Mouse (Mus musculus) central nervous system, embryonic 18 days (tissue): ENCODE data around the gene Maz. TPM values are rescaled to one million over a fixed set of nuclear protein-coding genes. Genes with fewer than 3 reads are reported as not detected.

ENCODE experiments used
- polyA plus RNA-seq: library from polyadenylated mRNA; depleted of rRNA; stranded (reverse); fragments of >200 nt; gene quantifications from 2 replicates; pipeline ENCODE4 v1.2.3, GENCODE M21; 2012; rRNA removed

Gene Maz
- polyA plus RNA-seq: 223 and 252 TPM in 2 replicates

DNA sequence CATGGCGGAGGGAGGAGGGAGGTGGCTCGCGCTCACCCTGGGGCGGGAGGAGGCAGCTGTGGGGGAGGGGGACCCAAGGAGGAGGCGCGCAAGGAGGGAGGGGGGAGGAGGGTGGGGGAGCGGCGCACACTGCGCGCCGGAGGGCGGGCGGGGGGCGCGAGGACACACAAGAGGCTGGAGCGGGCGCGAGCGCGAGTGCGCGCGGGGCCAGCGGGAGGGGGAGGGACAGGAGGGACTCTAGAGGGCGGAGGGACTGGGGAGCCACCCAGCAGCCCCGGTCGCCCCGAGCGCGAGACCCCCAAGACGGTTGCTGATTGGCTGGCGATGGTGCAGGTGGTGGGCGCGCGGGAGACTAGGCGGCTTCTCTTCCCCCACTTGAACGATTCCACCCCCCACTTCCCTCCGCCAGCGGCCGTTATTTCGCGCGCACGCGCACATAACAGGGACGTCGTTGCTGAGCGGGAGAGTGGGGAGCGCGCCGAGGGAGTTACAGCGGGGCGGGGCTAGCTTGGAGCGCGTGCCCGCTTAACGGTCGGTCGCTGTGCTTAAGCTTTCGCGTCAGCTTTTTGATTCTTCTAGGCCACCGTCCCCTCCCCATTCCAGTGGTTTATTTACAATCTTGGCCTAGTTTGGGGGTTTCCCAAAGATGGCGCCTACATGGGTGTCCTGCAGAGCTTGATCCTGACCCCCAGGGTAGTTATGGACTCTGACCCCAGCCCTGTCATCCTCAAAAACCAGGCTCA is at the start of gene Maz:
Maz (minus strand) TSS at position 54 of the 743 bp plus-strand sequence.

DNA sequence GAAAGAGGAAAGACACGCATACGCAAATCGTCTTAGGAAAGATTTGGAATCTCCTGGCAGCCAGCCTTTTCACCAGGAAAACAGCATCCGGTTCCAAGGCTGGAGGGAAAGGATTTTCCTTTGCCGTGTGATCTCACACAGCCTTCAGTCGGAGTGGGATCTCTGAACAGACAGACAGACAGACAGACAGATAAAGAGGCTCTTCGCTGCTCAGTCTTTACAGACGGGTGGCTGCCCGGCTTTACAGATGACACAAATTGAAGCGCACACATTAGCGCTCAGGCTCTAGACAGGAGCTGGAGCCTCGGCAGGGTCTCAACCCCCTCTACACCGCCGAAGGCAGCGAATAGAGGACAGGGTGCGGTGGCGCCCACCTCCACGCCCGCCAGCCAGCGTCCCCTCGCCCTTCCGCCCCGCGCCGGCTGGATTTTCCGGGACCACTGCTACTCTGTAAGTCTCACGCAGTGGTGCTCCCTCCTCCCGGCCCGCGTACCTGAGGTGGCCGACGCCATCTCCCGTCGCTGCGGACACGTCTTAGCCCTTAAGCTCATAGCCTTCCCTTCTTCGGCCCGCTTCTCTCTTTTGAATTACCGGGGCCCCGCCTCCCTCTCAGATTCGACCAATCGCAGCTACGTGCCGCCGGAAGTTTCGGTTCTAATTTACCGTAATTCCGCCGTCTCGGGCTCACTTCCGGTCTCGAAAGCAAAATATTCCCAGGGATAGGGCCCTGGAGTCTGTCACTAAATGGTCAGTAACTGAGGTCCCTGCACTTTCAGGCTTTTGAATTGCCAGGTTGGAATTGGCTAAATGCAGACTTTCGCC is 15.2 kb upstream of the Maz start, which contains the start of gene Kif22:
Kif22 (minus strand) TSS at position 621 of the 822 bp plus-strand sequence.

DNA sequence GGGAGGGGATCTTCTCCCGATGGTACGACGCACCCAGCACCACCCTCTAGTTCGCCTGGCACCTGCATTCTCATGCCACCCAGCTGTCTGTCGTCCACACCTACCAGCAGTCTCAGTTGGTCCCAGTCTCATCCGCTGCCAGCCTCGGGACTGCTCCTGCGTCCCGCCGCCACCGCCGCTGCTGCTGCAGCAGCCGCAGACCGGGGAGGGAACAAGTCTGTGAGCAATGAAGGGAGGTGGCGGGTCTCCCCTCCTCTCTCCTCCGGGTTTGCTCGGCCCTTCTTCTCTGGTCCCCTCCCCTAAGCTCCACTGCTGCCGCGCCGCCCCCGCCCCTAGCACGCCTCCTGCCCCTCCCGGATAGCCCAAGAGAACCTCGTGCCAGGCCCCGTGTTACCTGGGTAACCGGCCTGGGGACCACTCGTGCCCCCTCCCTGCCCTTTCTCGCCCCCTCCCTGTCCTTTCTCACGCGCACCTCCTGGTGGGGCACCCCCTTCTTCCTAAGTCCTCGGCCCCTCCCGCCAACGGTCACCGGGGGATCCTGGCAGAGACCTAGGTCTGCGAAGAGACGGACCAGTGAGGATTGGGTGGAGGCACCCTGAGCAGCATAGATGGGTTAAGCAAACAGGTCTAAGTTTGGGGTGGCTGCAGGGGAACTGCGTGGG is 5.8 kb downstream of the Maz start, which contains the start of the genes Gm42742 and Prrt2:
Gm42742 (minus strand) TSS at position 197 of the 662 bp plus-strand sequence.
Prrt2 (minus strand) TSS at position 311 of the 662 bp plus-strand sequence.

DNA sequence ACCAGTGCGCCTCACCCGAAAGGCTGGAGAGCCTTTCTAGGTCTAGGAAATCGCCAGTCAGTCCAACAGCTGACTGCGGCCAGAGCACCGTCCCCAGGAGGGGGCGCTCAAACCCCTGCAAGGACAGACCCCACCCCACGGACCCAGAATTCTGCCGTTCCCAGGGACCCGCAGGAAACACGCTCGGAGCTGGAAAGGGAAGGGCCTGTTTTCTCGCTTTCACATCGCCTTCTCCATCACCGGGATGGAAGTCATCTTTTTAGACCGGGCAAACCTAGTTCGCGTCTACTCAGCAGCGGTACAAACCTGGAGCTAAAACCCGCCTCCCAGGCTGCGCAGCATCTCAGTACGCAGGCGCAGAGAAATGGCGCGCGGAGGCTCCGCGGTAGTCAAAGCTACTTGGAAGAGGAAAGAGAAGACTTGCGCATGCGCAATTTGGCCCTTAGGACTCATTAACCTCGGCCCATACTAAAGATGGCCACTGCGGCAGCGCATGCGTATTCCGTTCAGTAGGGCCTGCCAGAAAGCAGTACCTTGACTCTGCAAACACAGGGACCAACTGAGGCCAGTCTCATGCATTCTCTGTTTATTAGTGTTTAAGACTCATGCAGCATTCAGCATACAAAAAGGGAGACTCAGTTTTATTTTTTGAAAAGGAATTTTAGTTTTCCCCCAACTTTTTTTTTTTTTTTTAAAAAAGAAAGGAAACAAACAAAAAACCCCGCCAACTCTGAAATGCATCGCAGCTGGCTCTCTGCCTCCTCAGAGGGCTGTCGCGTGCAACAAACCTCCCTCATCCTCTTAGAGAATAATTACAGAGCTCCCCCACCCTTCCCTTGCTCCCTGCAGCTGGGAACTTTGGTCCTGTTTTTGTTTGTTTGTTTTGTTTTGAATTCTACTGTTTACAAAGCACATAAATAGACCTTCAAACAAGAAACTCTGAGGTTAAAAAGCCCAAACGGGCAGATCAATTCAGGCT is 9.6 kb downstream of the Maz start, which contains the start of gene Pagr1a:
Pagr1a (minus strand) TSS at position 382 of the 979 bp plus-strand sequence.

DNA sequence TGATC is 10.6 kb downstream of the Maz start, which contains the start of gene Pagr1b:
Pagr1b (minus strand) TSS at position 4 of the 5 bp plus-strand sequence.

DNA sequence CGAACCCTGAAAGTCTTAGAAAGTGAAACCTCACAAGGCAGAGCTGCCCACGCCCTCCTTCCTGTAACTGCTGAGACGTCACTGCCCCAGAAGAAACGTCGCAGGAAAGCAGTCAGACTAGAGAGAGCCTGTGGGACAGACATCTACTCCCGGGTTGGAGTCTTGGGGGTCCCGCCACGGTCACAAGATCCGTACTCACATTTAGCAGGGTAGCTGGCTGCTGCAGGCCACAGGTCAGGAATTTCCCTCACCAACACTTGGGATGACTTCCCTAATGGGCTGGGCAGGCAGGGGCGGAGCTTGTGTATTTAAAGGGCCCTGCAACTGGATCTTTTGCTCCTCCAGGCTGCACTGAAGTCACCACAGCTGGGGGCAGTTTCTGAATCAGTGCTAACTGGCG is 12.5 kb downstream of the Maz start, which contains the start of gene Mvp:
Mvp (minus strand) TSS at position 302 of the 400 bp plus-strand sequence.

DNA sequence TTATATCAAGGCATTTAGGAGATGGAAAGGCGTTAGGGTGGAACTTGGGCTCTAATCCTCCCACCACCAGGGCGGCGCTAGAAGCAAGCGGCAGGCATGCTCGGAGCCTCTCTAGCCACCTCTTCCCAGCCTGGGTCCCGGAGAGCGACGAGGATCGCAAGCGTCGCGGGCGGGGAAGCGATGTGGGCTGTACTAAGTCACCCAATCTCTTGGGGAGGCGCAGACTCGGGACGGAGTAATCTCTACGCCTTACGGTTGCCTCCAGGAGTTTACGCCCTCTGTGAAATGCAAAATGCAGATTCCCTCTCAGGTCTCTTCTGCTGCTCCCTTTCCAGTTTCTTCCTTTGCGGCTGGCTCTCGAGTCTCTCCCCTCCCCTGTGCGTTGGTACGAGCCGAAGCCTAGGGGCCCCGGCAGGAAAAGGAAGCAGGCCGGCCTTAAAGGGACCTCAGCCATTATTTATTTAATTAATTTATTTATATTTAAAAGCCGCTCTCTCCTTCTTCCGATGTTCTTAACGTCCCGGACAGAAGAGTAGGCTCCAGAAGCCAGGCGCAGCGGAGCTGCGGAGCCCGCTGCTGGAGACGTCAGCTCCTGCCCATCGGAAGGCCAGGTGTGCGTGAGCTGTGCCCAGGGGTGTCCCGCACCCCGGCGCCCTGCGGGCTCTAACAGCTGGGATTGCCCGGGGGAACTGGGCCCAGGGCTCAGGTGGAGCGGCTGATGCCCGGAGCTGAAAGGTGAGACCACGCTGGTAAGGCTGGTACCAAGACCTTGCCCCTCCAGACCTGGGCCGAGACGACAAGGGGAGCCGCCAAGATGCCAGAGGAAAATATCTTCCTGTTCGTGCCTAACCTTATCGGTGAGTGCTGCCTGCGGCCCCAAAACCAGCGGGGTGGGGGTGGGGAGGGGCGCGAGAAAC is 50.6 kb downstream of the Maz start, which contains the start of gene Cdiptos:
Cdiptos (minus strand) TSS at position 149 of the 917 bp plus-strand sequence.

DNA sequence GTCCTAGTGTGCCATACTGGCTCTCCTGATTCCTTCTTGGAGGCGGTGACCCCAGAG is 51.1 kb downstream of the Maz start, which contains the start of gene Cdipt:
Cdipt (plus strand) TSS at position 22 of the 57 bp plus-strand sequence.

Other genes with a start within 250 kb of the Maz start
- 1.3 TPM in 2 replicates for gene Tbx6, start 245.6 kb downstream of the Maz start, polyA plus RNA-seq
- gene Ppp4c, start 234.5 kb downstream of the Maz start, polyA plus RNA-seq: 155 and 157 TPM in 2 replicates
- gene Fam57b, start 229.4 kb downstream of the Maz start, polyA plus RNA-seq: 147 and 196 TPM in 2 replicates
- not detected in 2 replicates for gene 4930451I11Rik, start 195.4 kb downstream of the Maz start, polyA plus RNA-seq
- gene Doc2a, start 179.6 kb downstream of the Maz start, polyA plus RNA-seq: 41.2 and 42.6 TPM in 2 replicates
- gene Hirip3, start 165.1 kb downstream of the Maz start, polyA plus RNA-seq: 61.5 and 63.2 TPM in 2 replicates
- gene Ino80e, start 164.7 kb downstream of the Maz start, polyA plus RNA-seq: 79.7 and 83.9 TPM in 2 replicates
- 99.8 and 102 TPM in 2 replicates for gene Taok2, start 142.3 kb downstream of the Maz start, polyA plus RNA-seq
- gene Tmem219, start 104.1 kb downstream of the Maz start, polyA plus RNA-seq: 31.6 and 32.1 TPM in 2 replicates
- 109 and 134 TPM in 2 replicates for gene Kctd13, start 98.2 kb downstream of the Maz start, polyA plus RNA-seq
- 29.9 TPM in 2 replicates for gene Asphd1, start 77.5 kb downstream of the Maz start, polyA plus RNA-seq
- 94.9 and 108 TPM in 2 replicates for gene Sez6l2, start 76.5 kb downstream of the Maz start, polyA plus RNA-seq
- 150 and 151 TPM in 2 replicates for gene Cdipt, start 51.1 kb downstream of the Maz start, polyA plus RNA-seq
- 0.73 and 1.1 TPM in 2 replicates for gene Cdiptos, start 50.9 kb downstream of the Maz start, polyA plus RNA-seq
- gene Mvp, start 12.4 kb downstream of the Maz start, polyA plus RNA-seq: 4.1 and 4.6 TPM in 2 replicates
- 0.98 and 1.4 TPM in 2 replicates for gene Pagr1b, start 10.6 kb downstream of the Maz start, polyA plus RNA-seq
- 9.1 and 18.9 TPM in 2 replicates for gene Pagr1a, start 9.7 kb downstream of the Maz start, polyA plus RNA-seq
- 90.1 and 95.0 TPM in 2 replicates for gene Gm42742, start 5.9 kb downstream of the Maz start, polyA plus RNA-seq
- gene Prrt2, start 5.8 kb downstream of the Maz start, polyA plus RNA-seq: 122 and 134 TPM in 2 replicates
- 12.1 and 14.6 TPM in 2 replicates for gene Kif22, start 15.4 kb upstream of the Maz start, polyA plus RNA-seq
- gene Zg16, start 60.3 kb upstream of the Maz start, polyA plus RNA-seq: 0.20 TPM in 1 of 2 replicates, not detected in the other
- gene AI467606, start 64.3 kb upstream of the Maz start, polyA plus RNA-seq: 1.6 and 1.7 TPM in 2 replicates
- 0.63 and 1.0 TPM in 2 replicates for gene Qprt, start 95.2 kb upstream of the Maz start, polyA plus RNA-seq
- gene Spn, start 110.8 kb upstream of the Maz start, polyA plus RNA-seq: 0.06 and 0.08 TPM in 2 replicates
- 112 and 116 TPM in 2 replicates for gene Cd2bp2, start 169.0 kb upstream of the Maz start, polyA plus RNA-seq
- gene Tbc1d10b, start 181.4 kb upstream of the Maz start, polyA plus RNA-seq: 57.6 and 57.8 TPM in 2 replicates
- 1.7 and 214 TPM in 2 replicates for gene Mylpf, start 181.9 kb upstream of the Maz start, polyA plus RNA-seq
- 26.0 and 27.8 TPM in 2 replicates for gene Zfp553, start 206.0 kb upstream of the Maz start, polyA plus RNA-seq
- 14.8 and 15.4 TPM in 2 replicates for gene Sept1, start 206.1 kb upstream of the Maz start, polyA plus RNA-seq
- gene Zfp771, start 217.2 kb upstream of the Maz start, polyA plus RNA-seq: 96.1 and 100 TPM in 2 replicates
- gene Dctpp1, start 233.7 kb upstream of the Maz start, polyA plus RNA-seq: 87.3 and 95.0 TPM in 2 replicates
- 28.4 and 29.9 TPM in 2 replicates for gene Sephs2, start 247.0 kb upstream of the Maz start, polyA plus RNA-seq